9 mouse cellular contexts compared by ENCODE assay signal in genomic region chr8:107603026-107603425, GRCm38 (mm10). TPM values are rescaled to one million over a fixed set of nuclear protein-coding genes. Genes with fewer than 3 reads are reported as not detected.
A peak's percentile ranks its signal among the peaks of the same experiment; 100 is the strongest.
DNase-seq lines count a peak whose midpoint lies in the region; ATAC-seq and TF ChIP-seq lines count a peak whose summit lies in the region.
"Had no signal": no experiment of that assay in that cellular context is flagged by ENCODE, and none has a peak within 500 bp of the region (broad histone marks: within the 10 kb centered on the region; RNA-seq: fewer than 3 reads in every experiment).

No protein-coding gene starts in this region.

- H3K36me3 ChIP-seq in spleen, adult 2 months (ENCODE audit: control insufficient read depth, insufficient read depth, low read length) = no peaks in the 10 kb centered on the region
- no peaks in the 10 kb centered on the region for H3K36me3 ChIP-seq in liver, postnatal 0 days (replicated peaks; ENCODE audit: insufficient read depth, low read length)

- WGBS in spleen, adult 2 months = 5% methylated on average over 7 of the region's 7 CpGs
- 1% methylated on average over 7 of the region's 7 CpGs for WGBS in liver, postnatal 0 days (ENCODE audit: insufficient replicate concordance)

- no peak overlapping the region for H3K27ac ChIP-seq in spleen, adult 2 months (ENCODE audit: insufficient read depth, low read length)
- H3K27ac ChIP-seq in liver, postnatal 0 days (ENCODE audit: low read depth) = no peak overlapping the region
- H3K27ac ChIP-seq: macrophage had no signal

- no peaks in the 10 kb centered on the region for H3K9me3 ChIP-seq in liver, postnatal 0 days (ENCODE audit: low read length)

- H3K9ac ChIP-seq in liver, postnatal 0 days (replicated peaks) = no peak overlapping the region

- no peak for ATAC-seq in liver, postnatal 0 days

- no peak overlapping the region for H3K4me3 ChIP-seq in spleen, adult 2 months (ENCODE audit: extremely low read depth, insufficient read depth, insufficient read length)
- H3K4me3 ChIP-seq in liver, postnatal 0 days (ENCODE audit: low read depth, low read length) = no peak overlapping the region

- no peak for TF ChIP-seq POLR2A in spleen, adult 2 months (IDR thresholded peaks at IDR 0.05; ENCODE audit: low read depth, low read length)

- TF ChIP-seq EP300 in liver, postnatal 0 days (IDR thresholded peaks at IDR 0.05; ENCODE audit: low read depth) = no peak

- H3K4me1 ChIP-seq in spleen, adult 2 months (ENCODE audit: control insufficient read depth, insufficient read depth, insufficient read length) = no peaks in the 10 kb centered on the region
- H3K4me1 ChIP-seq in liver, postnatal 0 days (ENCODE audit: insufficient read depth) = no peaks in the 10 kb centered on the region

- DNase-seq in gastrocnemius, adult 18-20 months (ENCODE audit: low spot score) = peak; percentile 42
- no peak for DNase-seq in gastrocnemius, adult 8-10 months (ENCODE audit: low spot score in 2 of 2)
- peak; percentile 18 to 31 for DNase-seq in spleen, adult 2 months (ENCODE audit: low read depth in 1 of 2, low spot score in 2 of 2)
- no peak for DNase-seq in spleen, adult 12 weeks (ENCODE audit: low spot score)
- peak; percentile 45 for DNase-seq in c-Kit-positive CD71-negative TER-119-negative erythroid progenitor cells, embryonic 14.5 days (ENCODE audit: low read depth)
- peak; percentile 74 for DNase-seq in heart, postnatal 4 days
- DNase-seq in liver, postnatal 0 days = peak; percentile 75
- peak; percentile 22 to 33 for DNase-seq in spleen, postnatal 36 days (ENCODE audit: low spot score in 2 of 2)

- no peak overlapping the region for H3K4me2 ChIP-seq in liver, postnatal 0 days (ENCODE audit: low read depth, low read length)

- H3K27me3 ChIP-seq in spleen, adult 2 months (ENCODE audit: control insufficient read depth, insufficient read depth, low read length) = no peaks in the 10 kb centered on the region
- no peaks in the 10 kb centered on the region for H3K27me3 ChIP-seq in liver, postnatal 0 days (ENCODE audit: insufficient read depth, low read length)

- TF ChIP-seq CTCF in spleen, adult 2 months (IDR thresholded peaks at IDR 0.05; ENCODE audit: extremely low read depth, insufficient read depth, insufficient read length, insufficient replicate concordance) = peak; percentile 45; the same call in 1 of the 2 replicates
- peak; percentile 80 for TF ChIP-seq CTCF in liver, postnatal 0 days (IDR thresholded peaks at IDR 0.05; ENCODE audit: low read depth)

RNA-seq across cellular contexts. Expression of gene Psmd7, which starts 14.8 kb away (rescaled TPM):
- 100 to 1,000 TPM; 151 to 163 TPM for total RNA-seq in gastrocnemius, adult 18-20 months (2021)
- 100 to 1,000 TPM; 151 to 170 (median 165) TPM for total RNA-seq in gastrocnemius, adult 8-10 months (2022)
- 22.0 and 24.9 TPM in 2 replicates for polyA plus RNA-seq in spleen, adult 2 months (2012; rRNA removed)
- total RNA-seq in heart, postnatal 4 days (2021) = 10 to 100 TPM; 86.7 to 90.6 TPM
- 89.8 and 96.5 TPM in 2 replicates for polyA plus RNA-seq in liver, postnatal 0 days (2015; fragmentation: Nextera tagmentation; extraction: Ambion mirVana)

Comparison
In these comparisons a context has a peak if more than half of its experiments do, and no peak if none do; other contexts are left out.
1. DNase-seq: peak in gastrocnemius, adult 18-20 months (single experiment), spleen, adult 2 months (2 of 2), c-Kit-positive CD71-negative TER-119-negative erythroid progenitor cells, embryonic 14.5 days (single experiment), heart, postnatal 4 days (single experiment), liver, postnatal 0 days (single experiment) and spleen, postnatal 36 days (2 of 2); none in gastrocnemius, adult 8-10 months (0 of 2) and spleen, adult 12 weeks (single experiment).